Mouse (Mus musculus): ENCODE data around the gene Gm49416. TPM values are rescaled to one million over a fixed set of nuclear protein-coding genes. Genes with fewer than 3 reads are reported as not detected.
A peak's percentile ranks its signal among the peaks of the same experiment; 100 is the strongest.
"Not testable (repeated sequence)": the region's sequence is repeated elsewhere in the genome, so short reads cannot be mapped to it uniquely, and the experiment has no call there.

Gene Gm49416
- polyA plus RNA-seq, 1 experiment from 2014 or later, result not detected

- ATAC-seq (replicated peaks; ENCODE audit: insufficient number of reproducible peaks, insufficient read depth, low FRiP score, low read depth), result no peak
- Histone ChIP-seq H3K4me3 (no peak overlapping the region), H3K4me2 (no peak overlapping the region), H3K9me3 (replicated peaks) (no peaks in the 10 kb centered on the region), H3K27me3 (no peaks in the 10 kb centered on the region), H3K4me1 (replicated peaks) (peaks cover 13% of the 10 kb centered on the region), H3K36me3 (peaks cover 9% of the 10 kb centered on the region), H3K9ac (no peak overlapping the region), H3K27ac (no peak overlapping the region)
- 51% methylated on average over 10 of the region's 10 CpGs for WGBS
These were observed 36.3 kb upstream of the Gm49416 start for GRCm38 (mm10) chr19:8852236-8852928.

- Histone ChIP-seq H3K27me3 (no peaks in the 10 kb centered on the region), H3K27ac (no peak overlapping the region), H3K36me3 (peaks cover 5% of the 10 kb centered on the region; the same call in 1 of the 2 replicates), H3K9me3 (replicated peaks) (no peaks in the 10 kb centered on the region), H3K4me1 (replicated peaks) (peaks cover 13% of the 10 kb centered on the region), H3K4me3 (no peak overlapping the region), H3K4me2 (no peak overlapping the region), H3K9ac (no peak overlapping the region)
- WGBS, result 75% methylated on average over 3 of the region's 3 CpGs
- ATAC-seq (replicated peaks; ENCODE audit: insufficient number of reproducible peaks, insufficient read depth, low FRiP score, low read depth), result no peak
These were observed 35.6 kb upstream of the Gm49416 start for GRCm38 (mm10) chr19:8853117-8853516.

- WGBS, result 44% methylated on average over 4 of the region's 4 CpGs
- Histone ChIP-seq H3K4me2 (no peak overlapping the region), H3K27me3 (no peaks in the 10 kb centered on the region), H3K4me1 (replicated peaks) (no peaks in the 10 kb centered on the region), H3K36me3 (no peaks in the 10 kb centered on the region), H3K27ac (no peak overlapping the region), H3K9me3 (replicated peaks) (no peaks in the 10 kb centered on the region), H3K4me3 (no peak overlapping the region), H3K9ac (no peak overlapping the region)
- ATAC-seq (replicated peaks; ENCODE audit: insufficient number of reproducible peaks, insufficient read depth, low FRiP score, low read depth), result no peak
These were observed 31.0 kb upstream of the Gm49416 start for GRCm38 (mm10) chr19:8857689-8858088.

DNA sequence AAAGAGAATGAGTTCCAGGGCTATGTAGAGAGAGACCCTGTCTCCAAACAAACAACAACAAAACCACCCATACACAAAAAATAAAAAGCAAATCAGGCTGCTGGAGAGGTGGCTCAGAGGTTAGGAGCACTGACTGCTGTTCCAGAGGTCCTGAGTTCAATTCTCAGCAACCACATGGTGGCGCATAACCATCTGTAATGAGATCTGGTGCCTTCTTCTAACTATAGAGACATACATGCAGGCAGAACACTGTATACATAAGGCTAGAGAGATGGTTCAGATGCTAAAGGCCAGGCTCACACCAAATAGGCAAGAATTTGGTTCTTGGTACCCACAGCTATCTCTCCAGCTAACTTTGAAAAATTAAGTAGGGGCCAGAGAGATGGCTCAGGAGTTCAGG, 29.7 kb upstream of the Gm49416 start:
- Histone ChIP-seq H3K4me2 (no peak overlapping the region), H3K36me3 (no peaks in the 10 kb centered on the region), H3K4me3 (no peak overlapping the region), H3K9ac (no peak overlapping the region), H3K9me3 (replicated peaks) (no peaks in the 10 kb centered on the region), H3K27ac (no peak overlapping the region), H3K27me3 (no peaks in the 10 kb centered on the region), H3K4me1 (replicated peaks) (no peaks in the 10 kb centered on the region)
- WGBS, result 26% methylated on average over 1 of the region's 1 CpGs
- ATAC-seq (replicated peaks; ENCODE audit: insufficient number of reproducible peaks, insufficient read depth, low FRiP score, low read depth), result no peak

DNA sequence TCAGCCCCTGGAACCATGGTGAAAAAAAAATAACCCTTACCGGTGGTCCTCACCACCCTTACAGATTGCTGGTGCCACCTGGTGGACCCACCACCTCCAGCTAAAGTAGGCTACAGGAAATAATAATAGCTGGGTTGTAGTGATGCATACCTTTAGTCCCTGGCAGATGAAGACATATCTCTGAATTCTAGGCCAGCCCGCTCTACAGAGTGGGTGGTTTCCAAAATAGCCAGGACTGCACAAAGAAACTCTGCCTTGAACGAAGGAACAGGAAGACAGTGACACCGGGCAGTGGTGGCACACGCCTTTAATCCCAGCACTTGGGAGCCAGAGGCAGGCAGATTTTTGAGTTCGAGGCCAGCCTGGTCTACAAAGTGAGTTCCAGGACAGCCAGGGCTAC, 24.5 kb upstream of the Gm49416 start:
- no peaks in the 10 kb centered on the region for H3K36me3 ChIP-seq
- H3K27me3 ChIP-seq, result no peaks in the 10 kb centered on the region
- WGBS, result 77% methylated on average over 6 of the region's 6 CpGs
- H3K27ac ChIP-seq, result no peak overlapping the region
- H3K9me3 ChIP-seq (replicated peaks), result no peaks in the 10 kb centered on the region
- H3K4me3 ChIP-seq, result no peak overlapping the region
- H3K4me2 ChIP-seq, result no peak overlapping the region
- no peaks in the 10 kb centered on the region for H3K4me1 ChIP-seq (replicated peaks)
- no peak for ATAC-seq (replicated peaks; ENCODE audit: insufficient number of reproducible peaks, insufficient read depth, low FRiP score, low read depth)
- no peak overlapping the region for H3K9ac ChIP-seq

- H3K9ac ChIP-seq; ATAC-seq (replicated peaks; ENCODE audit: insufficient number of reproducible peaks, insufficient read depth, low FRiP score, low read depth); H3K4me1 ChIP-seq (replicated peaks); H3K27me3 ChIP-seq; H3K9me3 ChIP-seq (replicated peaks); H3K27ac ChIP-seq: not testable (repeated sequence)
- H3K36me3 ChIP-seq, result peaks cover 24% of the 10 kb centered on the region
- H3K4me3 ChIP-seq, result peak overlapping the region; percentile 83
- 78% methylated on average over 3 of the region's 3 CpGs for WGBS
- peak overlapping the region; percentile 87 for H3K4me2 ChIP-seq
These were observed 18.3 kb upstream of the Gm49416 start for GRCm38 (mm10) chr19:8870381-8870780.

GRCm38 (mm10) chr19:8870838-8871237, 17.9 kb upstream of the Gm49416 start:
- peak overlapping the region; percentile 96 for H3K9ac ChIP-seq
- no peaks in the 10 kb centered on the region for H3K9me3 ChIP-seq (replicated peaks)
- H3K27me3 ChIP-seq, result no peaks in the 10 kb centered on the region
- H3K4me2 ChIP-seq, result peak overlapping the region; percentile 87
- peaks cover 28% of the 10 kb centered on the region for H3K36me3 ChIP-seq
- no peak for ATAC-seq (replicated peaks; ENCODE audit: insufficient number of reproducible peaks, insufficient read depth, low FRiP score, low read depth)
- 42% methylated on average over 9 of the region's 9 CpGs for WGBS
- peak overlapping the region; percentile 66 for H3K27ac ChIP-seq
- peak overlapping the region; percentile 83 for H3K4me3 ChIP-seq
- peaks cover 9% of the 10 kb centered on the region for H3K4me1 ChIP-seq (replicated peaks)

DNA sequence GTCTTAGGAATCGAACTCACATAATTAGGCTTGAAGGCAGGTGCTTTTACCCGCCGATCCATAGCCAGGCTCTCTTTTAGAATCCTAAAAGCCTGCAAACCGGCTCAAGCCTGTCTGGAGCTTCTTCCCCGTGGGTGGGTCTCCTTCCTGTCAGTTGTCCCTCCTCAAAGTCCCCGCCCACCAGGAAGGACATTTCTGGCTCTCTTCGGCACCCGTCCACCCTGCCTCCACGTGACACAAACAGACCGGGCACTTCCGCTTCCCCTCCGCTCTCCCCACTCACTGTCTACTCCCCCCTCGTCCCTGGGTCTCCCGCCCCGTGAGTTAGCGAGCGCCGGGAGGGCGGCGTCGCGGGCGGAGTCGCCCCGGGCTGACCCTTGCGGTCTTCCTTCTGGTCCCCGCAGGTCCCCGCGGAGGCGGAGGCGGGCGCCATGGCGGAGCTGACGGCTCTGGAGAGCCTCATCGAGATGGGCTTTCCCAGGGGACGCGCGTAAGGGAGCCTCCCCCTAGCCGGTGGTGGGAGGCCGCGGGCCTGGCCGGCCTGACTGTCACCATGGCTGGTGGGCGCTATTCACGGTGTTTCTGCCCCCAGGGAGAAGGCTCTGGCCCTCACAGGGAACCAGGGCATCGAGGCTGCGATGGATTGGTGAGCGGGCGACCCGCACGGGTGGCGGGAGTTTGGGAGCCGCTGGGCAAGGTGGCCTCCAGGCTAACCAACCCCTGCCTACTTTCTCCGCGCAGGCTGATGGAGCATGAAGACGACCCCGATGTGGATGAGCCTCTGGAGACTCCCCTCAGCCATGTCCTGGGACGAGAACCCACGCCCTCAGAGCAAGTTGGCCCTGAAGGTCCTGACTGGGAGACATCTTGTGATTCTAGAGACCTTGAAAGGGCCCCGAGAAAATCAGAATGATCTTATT, 17.2 kb upstream of the Gm49416 start, which contains the start of gene Ubxn1:
Ubxn1 (plus strand) TSS at position 230 of the 920 bp plus-strand sequence.
- H3K27ac ChIP-seq, result peak within 1 kb of the TSS; percentile 80
- peaks cover 9% of the 10 kb centered on the region for H3K4me1 ChIP-seq (replicated peaks)
- H3K27me3 ChIP-seq, result no peaks in the 10 kb centered on the region
- H3K4me2 ChIP-seq, result peak within 1 kb of the TSS; percentile 87
- H3K4me3 ChIP-seq, result peak within 1 kb of the TSS; percentile 83
- peak; percentile 96 for ATAC-seq (replicated peaks; ENCODE audit: insufficient number of reproducible peaks, insufficient read depth, low FRiP score, low read depth)
- H3K9me3 ChIP-seq (replicated peaks), result no peaks in the 10 kb centered on the region
- peaks cover 33% of the 10 kb centered on the region for H3K36me3 ChIP-seq
- under 1% methylated on average over 57 of the region's 59 CpGs for whole genome bisulfite sequencing
- H3K9ac ChIP-seq, result peak within 1 kb of the TSS; percentile 96

- Histone ChIP-seq H3K27me3 (no peaks in the 10 kb centered on the region), H3K4me1 (replicated peaks) (peaks cover 9% of the 10 kb centered on the region), H3K36me3 (peaks cover 38% of the 10 kb centered on the region), H3K9ac (peak overlapping the region; percentile 96), H3K4me3 (peak overlapping the region; percentile 83), H3K4me2 (peak overlapping the region; percentile 87), H3K9me3 (replicated peaks) (no peaks in the 10 kb centered on the region), H3K27ac (peak overlapping the region; percentile 80)
- 67% methylated on average over 10 of the region's 10 CpGs for WGBS
- ATAC-seq (replicated peaks; ENCODE audit: insufficient number of reproducible peaks, insufficient read depth, low FRiP score, low read depth), result no peak
These were observed 16.4 kb upstream of the Gm49416 start for GRCm38 (mm10) chr19:8872266-8872840.

DNA sequence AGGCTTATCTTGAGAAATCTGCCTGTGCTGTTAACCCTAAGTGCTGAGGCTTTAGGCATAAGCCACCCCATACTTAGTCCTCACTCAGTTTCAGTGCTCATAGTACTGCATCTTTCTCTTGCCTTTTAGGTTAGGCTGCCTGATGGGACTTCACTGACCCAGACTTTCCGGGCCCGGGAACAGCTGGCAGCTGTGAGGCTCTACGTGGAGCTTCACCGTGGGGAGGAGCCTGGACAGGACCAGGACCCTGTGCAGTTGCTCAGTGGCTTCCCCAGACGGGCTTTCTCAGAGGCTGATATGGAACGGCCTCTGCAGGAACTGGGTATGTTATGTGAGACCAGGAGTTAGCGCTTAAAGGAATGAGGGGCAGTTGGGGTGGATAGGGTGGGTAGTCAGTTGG, 13.7 kb upstream of the Gm49416 start:
- ATAC-seq (replicated peaks; ENCODE audit: insufficient number of reproducible peaks, insufficient read depth, low FRiP score, low read depth), result no peak
- WGBS, result 88% methylated on average over 7 of the region's 7 CpGs
- no peak overlapping the region for H3K9ac ChIP-seq
- peaks cover 19% of the 10 kb centered on the region for H3K4me1 ChIP-seq (replicated peaks)
- H3K27me3 ChIP-seq, result no peaks in the 10 kb centered on the region
- no peak overlapping the region for H3K4me3 ChIP-seq
- no peaks in the 10 kb centered on the region for H3K9me3 ChIP-seq (replicated peaks)
- H3K36me3 ChIP-seq, result peaks cover 41% of the 10 kb centered on the region
- no peak overlapping the region for H3K4me2 ChIP-seq
- no peak overlapping the region for H3K27ac ChIP-seq

- H3K9ac ChIP-seq, result peak within 1 kb of the TSS; percentile 75
- H3K36me3 ChIP-seq, result peaks cover 17% of the 10 kb centered on the region
- peak within 1 kb of the TSS; percentile 89 for H3K27ac ChIP-seq
- WGBS, result under 1% methylated on average over 42 of the region's 42 CpGs
- H3K9me3 ChIP-seq (replicated peaks), result no peaks in the 10 kb centered on the region
- peak; percentile 94 for ATAC-seq (replicated peaks; ENCODE audit: insufficient number of reproducible peaks, insufficient read depth, low FRiP score, low read depth)
- H3K4me3 ChIP-seq, result peak within 1 kb of the TSS; percentile 79
- peaks cover 15% of the 10 kb centered on the region for H3K4me1 ChIP-seq (replicated peaks)
- peak within 1 kb of the TSS; percentile 84 for H3K4me2 ChIP-seq
- no peaks in the 10 kb centered on the region for H3K27me3 ChIP-seq
These were observed 8.3 kb upstream of the Gm49416 start, which contains the start of gene Uqcc3 for GRCm38 (mm10) chr19:8880311-8881033. Uqcc3 (minus strand) TSS chr19:8880923.

All from heart, embryonic 15.5 days (tissue).